Mouse (Mus musculus) myocyte (in vitro differentiated cells): ENCODE results near the gene Tmem274.

Experiments
- MAX ChIP-seq: IDR thresholded peaks from one replicate; pipeline ENCODE4 v1.6.1; 2011; ENCODE audit warnings: low read depth, mild to moderate bottlenecking, control low read depth
- MYOD1 ChIP-seq, 3 experiments: IDR thresholded peaks; one replicate each; pipeline ENCODE4 v1.6.1; 2011; ENCODE audit warnings: control low read depth in 2 of 3, low read depth in 2 of 3, mild to moderate bottlenecking in 2 of 3, moderate library complexity in 1 of 3; ENCODE audit not compliant: insufficient read length in 2 of 3, control insufficient read depth in 1 of 3
- POLR2A ChIP-seq: IDR thresholded peaks from one replicate; pipeline ENCODE4 v1.6.1; 2011; ENCODE audit warnings: low read depth, mild to moderate bottlenecking, control low read depth, moderate library complexity; ENCODE audit not compliant: insufficient read length
- SRF ChIP-seq: IDR thresholded peaks from one replicate; pipeline ENCODE4 v1.6.1; 2011; ENCODE audit warnings: low read depth; ENCODE audit not compliant: control insufficient read depth, insufficient read length
- USF1 ChIP-seq: IDR thresholded peaks from one replicate; pipeline ENCODE4 v1.6.1; 2011; ENCODE audit warnings: low read depth, mild to moderate bottlenecking, control low read depth, moderate library complexity

- TF ChIP-seq POLR2A, result no peak
- TF ChIP-seq MAX, result no peak
- TF ChIP-seq SRF, result no peak
- TF ChIP-seq MYOD1 (IDR thresholded peaks at IDR 0.05; ENCODE audit: control insufficient read depth in 1 of 3, insufficient read length in 2 of 3, low read depth in 2 of 3), result no peak
- TF ChIP-seq USF1, result no peak
Measured at GRCm38 (mm10) chr4:149499790-149500189, 22.6 kb downstream of the Tmem274 start.
